Mouse (Mus musculus) forebrain, embryonic 14.5 days (tissue): ENCODE results near the gene Zfp382. TPM values are rescaled to one million over a fixed set of nuclear protein-coding genes. Genes with fewer than 3 reads are reported as not detected.
"Not testable (repeated sequence)": the region's sequence is repeated elsewhere in the genome, so short reads cannot be mapped to it uniquely, and the experiment has no call there.

Experiments
- ATAC-seq: fragments of 200-750 bp; cut with Nextera tagmentation; 2 replicates; pipeline ENCODE4 v1.8.0; 2017; ENCODE audit warnings: mild to moderate bottlenecking, moderate library complexity
- DNase-seq: peaks from one replicate; pipeline ENCODE4 v3.0.0-alpha.2; 2015; ENCODE audit warnings: low spot score
- H3K27ac ChIP-seq: fragments of 300-500 bp; sonication (generic); 2 replicates; pipeline ENCODE4 v1.5.1; 2014; ENCODE audit warnings: low read depth, mild to moderate bottlenecking, control low read depth, low read length, moderate library complexity
- H3K27me3 ChIP-seq: fragments of 300-500 bp; sonication (generic); replicated peaks from 2 replicates; pipeline ENCODE4 v1.6.1; 2014; ENCODE audit warnings: low read length, control low read depth, mixed read lengths; ENCODE audit not compliant: control insufficient read depth, insufficient read depth
- H3K36me3 ChIP-seq: fragments of 300-500 bp; sonication (generic); 2 replicates; pipeline ENCODE4 v1.6.1; 2014; ENCODE audit warnings: low read length, control low read depth; ENCODE audit not compliant: control insufficient read depth, insufficient read depth
- H3K4me1 ChIP-seq: fragments of 300-500 bp; sonication (generic); 2 replicates; pipeline ENCODE4 v1.6.1; 2014; ENCODE audit warnings: antibody characterized with exemption, low read length, control low read depth; ENCODE audit not compliant: control insufficient read depth, insufficient read depth
- H3K4me2 ChIP-seq: fragments of 300-500 bp; sonication (generic); 2 replicates; pipeline ENCODE4 v1.6.1; 2014; ENCODE audit warnings: mild to moderate bottlenecking, control low read depth, low read length
- H3K4me3 ChIP-seq: fragments of 300-500 bp; sonication (generic); 2 replicates; pipeline ENCODE4 v1.5.1; 2014; ENCODE audit warnings: low read depth, low read length, control low read depth
- H3K9ac ChIP-seq: fragments of 300-500 bp; sonication (generic); 2 replicates; pipeline ENCODE4 v1.6.1; 2014; ENCODE audit warnings: mild to moderate bottlenecking, low read length, control low read depth, moderate library complexity
- H3K9me3 ChIP-seq: fragments of 300-500 bp; sonication (generic); replicated peaks from 2 replicates; pipeline ENCODE4 v1.6.1; 2016; ENCODE audit warnings: low read length, control low read depth, mixed read lengths; ENCODE audit not compliant: control insufficient read depth
- WGBS: fragments of 180-500 bp; shearing (Covaris S2); extraction: QIAGEN DNeasy Blood & Tissue Kit; methylation state at CpG from one replicate; pipeline ENCODE4 v1.1.7; 2014; 5-methylcytosine and 5-hydroxymethylcytosine counted together
- polyA plus RNA-seq: library from polyadenylated mRNA; unstranded; fragments of >200 nt; fragmentation: Nextera tagmentation; extraction: Ambion mirVana; gene quantifications from 2 replicates; pipeline ENCODE4 v1.2.1, GENCODE M21; 2014

The Zfp382 gene
- polyA plus RNA-seq, 1 experiment from 2014 or later = 4.6 TPM

- no peak for DNase-seq
- peak overlapping the region; percentile 37; the same call in 1 of the 2 replicates for H3K9ac ChIP-seq
Observed at GRCm38 (mm10) chr7:30093918-30094415, 27.8 kb upstream of the Zfp382 start.

GRCm38 (mm10) chr7:30094646-30095429, 26.9 kb upstream of the Zfp382 start, which contains the start of gene Zfp260:
Gene Zfp260, plus strand, starts transcription at chr7:30094777.
- Histone ChIP-seq H3K36me3 (peaks cover 8% of the 10 kb centered on the region), H3K4me3 (peak within 1 kb of the TSS; percentile 63), H3K27me3 (no peaks in the 10 kb centered on the region), H3K4me2 (peak within 1 kb of the TSS; percentile 71), H3K4me1 (peaks cover 8% of the 10 kb centered on the region), H3K27ac (peak within 1 kb of the TSS; percentile 99), H3K9ac (peak within 1 kb of the TSS; percentile 88), H3K9me3 (no peaks in the 10 kb centered on the region)
- DNase-seq (peak; percentile 99), ATAC-seq (peak; percentile 81)
- under 1% methylated on average over 26 of the region's 26 CpGs for WGBS

More at GRCm38 (mm10) chr7:30093918-30094415, 27.8 kb upstream of the Zfp382 start:
- WGBS = 78% methylated on average over 6 of the region's 6 CpGs
- Histone ChIP-seq H3K4me1 (peaks cover 14% of the 10 kb centered on the region), H3K27ac (no peak overlapping the region), H3K4me2 (peak overlapping the region; percentile 71), H3K4me3 (peak overlapping the region; percentile 63; the same call in 1 of the 2 replicates), H3K36me3 (no peaks in the 10 kb centered on the region), H3K9me3 (no peaks in the 10 kb centered on the region), H3K27me3 (no peaks in the 10 kb centered on the region)
- no peak for ATAC-seq

GRCm38 (mm10) chr7:30095551-30096125, 26.1 kb upstream of the Zfp382 start:
- 2% methylated on average over 5 of the region's 5 CpGs for WGBS
- ATAC-seq = no peak
- H3K27me3 ChIP-seq = no peaks in the 10 kb centered on the region

GRCm38 (mm10) chr7:30099297-30099696, 22.4 kb upstream of the Zfp382 start:
- Histone ChIP-seq H3K4me1 (peaks cover 6% of the 10 kb centered on the region), H3K9ac (no peak overlapping the region), H3K4me3 (no peak overlapping the region), H3K36me3 (peaks cover 45% of the 10 kb centered on the region), H3K27ac (peak overlapping the region; percentile 41; the same call in 1 of the 2 replicates), H3K27me3 (no peaks in the 10 kb centered on the region), H3K4me2 (no peak overlapping the region), H3K9me3 (peaks cover 8% of the 10 kb centered on the region; the same call in 1 of the 2 replicates)
- 87% methylated on average over 13 of the region's 13 CpGs for WGBS
- DNase-seq (peak; percentile 74), ATAC-seq (no peak)

More at GRCm38 (mm10) chr7:30095551-30096125, 26.1 kb upstream of the Zfp382 start:
- Histone ChIP-seq H3K27ac (peak overlapping the region; percentile 99; the same call in 1 of the 2 replicates), H3K9ac (peak overlapping the region; percentile 88), H3K4me2 (peak overlapping the region; percentile 71), H3K4me1 (peaks cover 8% of the 10 kb centered on the region), H3K4me3 (peak overlapping the region; percentile 63), H3K9me3 (no peaks in the 10 kb centered on the region), H3K36me3 (peaks cover 15% of the 10 kb centered on the region)
- DNase-seq = peak; percentile 22

DNA sequence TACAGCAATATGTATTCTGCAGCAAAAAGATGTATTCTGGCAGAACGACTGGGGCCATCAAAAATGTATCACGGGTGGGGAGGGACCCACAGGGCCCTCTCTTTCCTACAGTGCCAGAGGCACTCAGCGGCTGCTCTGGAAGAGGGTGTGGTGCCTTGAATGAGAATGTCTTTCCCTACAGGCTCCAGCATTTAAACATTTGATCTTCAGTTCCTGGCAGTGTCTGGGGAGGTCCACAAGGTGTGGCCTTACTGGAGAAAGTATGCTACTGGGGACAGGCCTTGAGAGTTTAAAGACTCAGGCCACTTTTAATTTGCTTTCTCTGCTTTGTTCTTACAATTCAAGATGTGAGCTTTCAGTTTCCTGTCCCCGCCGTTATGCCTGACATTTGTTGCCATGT, 5.7 kb upstream of the Zfp382 start:
- Histone ChIP-seq H3K4me3 (no peak overlapping the region), H3K27me3 (no peaks in the 10 kb centered on the region), H3K9me3 (no peaks in the 10 kb centered on the region), H3K4me1 (no peaks in the 10 kb centered on the region), H3K4me2 (no peak overlapping the region), H3K9ac (no peak overlapping the region), H3K36me3 (no peaks in the 10 kb centered on the region), H3K27ac (no peak overlapping the region)
- DNase-seq (no peak), ATAC-seq (no peak)
- WGBS = 96% methylated on average over 5 of the region's 5 CpGs

GRCm38 (mm10) chr7:30117935-30118334, 3.8 kb upstream of the Zfp382 start:
- not testable (repeated sequence) for H3K27ac ChIP-seq, H3K27me3 ChIP-seq, H3K4me1 ChIP-seq, H3K9me3 ChIP-seq, DNase-seq, H3K4me3 ChIP-seq, ATAC-seq, H3K9ac ChIP-seq, H3K4me2 ChIP-seq, H3K36me3 ChIP-seq
- 92% methylated on average over 12 of the region's 12 CpGs for WGBS

GRCm38 (mm10) chr7:30122188-30122530, 417 bp downstream of the Zfp382 start:
- 10% methylated on average over 15 of the region's 15 CpGs for WGBS
- Histone ChIP-seq H3K4me3 (peak overlapping the region; percentile 74), H3K4me2 (peak overlapping the region; percentile 66), H3K9me3 (no peaks in the 10 kb centered on the region), H3K9ac (peak overlapping the region; percentile 83), H3K27me3 (no peaks in the 10 kb centered on the region), H3K36me3 (peaks cover 17% of the 10 kb centered on the region; the same call in 1 of the 2 replicates), H3K4me1 (0 out of 2 replicates have a peak, but pooled peaks cover 3% of the 10 kb centered on the region), H3K27ac (peak overlapping the region; percentile 76)
- DNase-seq (peak; percentile 47), ATAC-seq (peak; percentile 50)

DNA sequence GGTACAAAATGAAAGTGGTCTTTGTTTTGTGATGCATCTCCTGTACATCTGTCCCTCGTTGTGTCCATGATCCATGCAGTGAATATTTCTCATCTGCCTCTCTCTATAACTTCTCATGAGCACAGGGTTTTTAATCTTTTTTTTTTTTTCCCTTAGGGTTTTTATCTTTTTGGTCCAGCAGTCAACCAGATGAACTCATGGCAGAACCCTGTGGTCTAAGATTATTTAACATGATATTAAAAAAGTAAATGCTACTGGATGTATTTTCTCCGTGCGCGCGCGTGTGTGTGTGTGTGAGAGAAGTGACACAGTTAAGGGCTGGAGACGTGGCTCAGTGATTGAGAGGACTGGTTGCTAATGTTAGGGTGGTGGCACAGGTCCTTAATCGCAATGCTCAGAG, 8.2 kb downstream of the Zfp382 start:
- no peak overlapping the region for H3K27ac ChIP-seq
- H3K4me1 ChIP-seq = no peaks in the 10 kb centered on the region
- no peak for ATAC-seq
- no peaks in the 10 kb centered on the region for H3K9me3 ChIP-seq
- H3K4me2 ChIP-seq = no peak overlapping the region
- no peak overlapping the region for H3K9ac ChIP-seq
- WGBS = 98% methylated on average over 8 of the region's 8 CpGs
- H3K27me3 ChIP-seq = no peaks in the 10 kb centered on the region
- peaks cover 87% of the 10 kb centered on the region for H3K36me3 ChIP-seq
- H3K4me3 ChIP-seq = no peak overlapping the region
- DNase-seq = no peak
